Mouse (Mus musculus) C2C12 (cell line): Measurements from ENCODE around the gene Vkorc1. TPM values are rescaled to one million over a fixed set of nuclear protein-coding genes. Genes with fewer than 3 reads are reported as not detected.

Source experiments
- H3K27me3 ChIP-seq: one replicate; pipeline ENCODE4 v1.6.1; 2011; ENCODE audit not compliant: control insufficient read depth, insufficient read depth, insufficient read length
- H3K36me3 ChIP-seq: one replicate; pipeline ENCODE4 v1.6.1; 2011; ENCODE audit not compliant: control insufficient read depth, insufficient read depth
- H3K4me3 ChIP-seq: one replicate; pipeline ENCODE4 v1.5.1; 2011; ENCODE audit warnings: mild to moderate bottlenecking, control low read depth; ENCODE audit not compliant: poor library complexity, insufficient read depth, severe bottlenecking
- H3K79me2 ChIP-seq: one replicate; pipeline ENCODE4 v1.6.1; 2011; ENCODE audit not compliant: control insufficient read depth, insufficient read depth
- H3K79me3 ChIP-seq: one replicate; pipeline ENCODE4 v1.6.1; 2011; ENCODE audit warnings: low read depth, control low read depth
- H3ac ChIP-seq: one replicate; pipeline ENCODE3; 2011; ENCODE audit warnings: low read depth; ENCODE audit not compliant: control insufficient read depth, insufficient read length
- CEBPB ChIP-seq: IDR thresholded peaks from one replicate; pipeline ENCODE4 v1.6.1; 2011; ENCODE audit warnings: low read depth, mild to moderate bottlenecking, control low read depth, moderate library complexity
- CTCF ChIP-seq: IDR thresholded peaks from one replicate; pipeline ENCODE4 v1.5.1; 2011; ENCODE audit not compliant: control insufficient read depth, insufficient read depth, insufficient read length
- FOSL1 ChIP-seq: IDR thresholded peaks from one replicate; pipeline ENCODE4 v1.8.0; 2011; ENCODE audit warnings: mild to moderate bottlenecking, low read length; ENCODE audit not compliant: poor library complexity, insufficient read depth, severe bottlenecking
- MAX ChIP-seq: IDR thresholded peaks from one replicate; pipeline ENCODE4 v1.6.1; 2011; ENCODE audit warnings: mild to moderate bottlenecking, control low read depth
- MYOD1 ChIP-seq: IDR thresholded peaks from one replicate; pipeline ENCODE4 v1.6.1; 2011; ENCODE audit warnings: low read depth; ENCODE audit not compliant: control insufficient read depth, insufficient read length
- MYOG ChIP-seq: IDR thresholded peaks from one replicate; pipeline ENCODE4 v1.6.1; 2011; ENCODE audit not compliant: control insufficient read depth, insufficient read length; ENCODE audit errors: extremely low read depth
- USF1 ChIP-seq: IDR thresholded peaks from one replicate; pipeline ENCODE4 v1.6.1; 2011; ENCODE audit warnings: low read depth, mild to moderate bottlenecking, control low read depth, moderate library complexity
- polyA plus RNA-seq: library from polyadenylated mRNA; unstranded; fragments of >200 nt; fragmentation: generic; extraction: Trizol; gene quantifications from one replicate; pipeline ENCODE4 v1.2.1, GENCODE M21; 2012; ENCODE audit warnings: missing spikeins

The Vkorc1 gene
- polyA plus RNA-seq, 1 experiment = 82.3 TPM

- Histone ChIP-seq H3K36me3 (peaks cover 45% of the 10 kb centered on the region), H3ac (no peak overlapping the region), H3K4me3 (no peak overlapping the region), H3K79me2 (peaks cover 61% of the 10 kb centered on the region), H3K27me3 (no peaks in the 10 kb centered on the region), H3K79me3 (peaks cover 36% of the 10 kb centered on the region)
- TF ChIP-seq MAX (no peak), MYOG (no peak), FOSL1 (no peak), USF1 (no peak), CEBPB (no peak), MYOD1 (no peak), CTCF (no peak)
Measured at GRCm38 (mm10) chr7:127869149-127869810, 26.1 kb downstream of the Vkorc1 start.

- H3K4me3 ChIP-seq = no peak overlapping the region
Measured at GRCm38 (mm10) chr7:127867641-127868040, 27.8 kb downstream of the Vkorc1 start.

GRCm38 (mm10) chr7:127866434-127866833 is 29.0 kb downstream of the Vkorc1 start:
- TF ChIP-seq MYOG (no peak), CTCF (no peak), MAX (no peak), MYOD1 (no peak), USF1 (no peak), FOSL1 (no peak), CEBPB (no peak)
- no peak overlapping the region for H3K4me3 ChIP-seq
- H3K36me3 ChIP-seq = peaks cover 38% of the 10 kb centered on the region
- no peaks in the 10 kb centered on the region for H3K27me3 ChIP-seq
- peaks cover 33% of the 10 kb centered on the region for H3K79me2 ChIP-seq
- H3K79me3 ChIP-seq = peaks cover 16% of the 10 kb centered on the region
- no peak overlapping the region for H3ac ChIP-seq

More at GRCm38 (mm10) chr7:127867641-127868040, 27.8 kb downstream of the Vkorc1 start:
- no peak overlapping the region for H3ac ChIP-seq
- TF ChIP-seq MAX (no peak), CTCF (no peak), CEBPB (no peak), USF1 (no peak), FOSL1 (no peak), MYOD1 (no peak), MYOG (no peak)
- H3K79me2 ChIP-seq = peaks cover 45% of the 10 kb centered on the region
- no peaks in the 10 kb centered on the region for H3K27me3 ChIP-seq
- H3K79me3 ChIP-seq = peaks cover 20% of the 10 kb centered on the region
- H3K36me3 ChIP-seq = peaks cover 45% of the 10 kb centered on the region

- no peak for TF ChIP-seq FOSL1
- TF ChIP-seq MYOG = no peak
- TF ChIP-seq USF1 = no peak
- no peak for TF ChIP-seq CTCF
- TF ChIP-seq MAX = no peak
- TF ChIP-seq CEBPB = no peak
- TF ChIP-seq MYOD1 = no peak
- Histone ChIP-seq H3K79me3 (no peaks in the 10 kb centered on the region), H3K27me3 (no peaks in the 10 kb centered on the region), H3K36me3 (no peaks in the 10 kb centered on the region), H3ac (no peak overlapping the region), H3K4me3 (no peak overlapping the region), H3K79me2 (no peaks in the 10 kb centered on the region)
Measured at GRCm38 (mm10) chr7:127858258-127858657, 37.2 kb downstream of the Vkorc1 start.

- no peak overlapping the region for H3ac ChIP-seq
- no peak overlapping the region for H3K4me3 ChIP-seq
- H3K27me3 ChIP-seq = no peaks in the 10 kb centered on the region
- H3K36me3 ChIP-seq = peaks cover 13% of the 10 kb centered on the region
- TF ChIP-seq CEBPB (peak; percentile 41), FOSL1 (no peak)
- no peaks in the 10 kb centered on the region for H3K79me2 ChIP-seq
- no peaks in the 10 kb centered on the region for H3K79me3 ChIP-seq
Measured at GRCm38 (mm10) chr7:127850906-127851305, 44.5 kb downstream of the Vkorc1 start.
